ENCODE assay signal across 25 mouse cellular contexts in genomic region chr16:5295238-5295637, GRCm38 (mm10). TPM values are rescaled to one million over a fixed set of nuclear protein-coding genes. Genes with fewer than 3 reads are reported as not detected.
DNase-seq lines count a peak whose midpoint lies in the region; ATAC-seq lines count a peak whose summit lies in the region.
"Had no signal": no experiment of that assay in that cellular context is flagged by ENCODE, and none has a peak within 500 bp of the region (broad histone marks: within the 10 kb centered on the region; RNA-seq: fewer than 3 reads in every experiment).

No protein-coding gene starts in this region.

- intact Hi-C loops in heart, postnatal 36 days (cut with DNase I): no loop called here

- WGBS in intestine, embryonic 16.5 days: 51% methylated on average over 5 of the region's 5 CpGs
- WGBS in forebrain, embryonic 10.5 days: 74% methylated on average over 5 of the region's 5 CpGs

- H3K4me1 ChIP-seq in intestine, embryonic 16.5 days (ENCODE audit: control insufficient read depth, insufficient read depth, low read length): no peaks in the 10 kb centered on the region
- no peaks in the 10 kb centered on the region for H3K4me1 ChIP-seq in forebrain, embryonic 10.5 days
- H3K4me1 ChIP-seq: embryonic facial prominence, embryonic 13.5 days; kidney, embryonic 15.5 days; limb, embryonic 13.5 days; lung, embryonic 15.5 days; midbrain, embryonic 10.5 days had no signal

- H3K27ac ChIP-seq in intestine, embryonic 16.5 days (ENCODE audit: low read length): no peak overlapping the region
- H3K27ac ChIP-seq in forebrain, embryonic 10.5 days: no peak overlapping the region
- H3K27ac ChIP-seq: embryonic facial prominence, embryonic 13.5 days; hindbrain, postnatal 0 days; kidney, embryonic 15.5 days; layer of hippocampus, adult 2 months; left cerebral cortex, adult 2 months; limb, embryonic 13.5 days; lung, embryonic 15.5 days; midbrain, embryonic 10.5 days had no signal

- H3K4me2 ChIP-seq in intestine, embryonic 16.5 days (ENCODE audit: low read depth, low read length): no peak overlapping the region
- H3K4me2 ChIP-seq: embryonic facial prominence, embryonic 13.5 days; kidney, embryonic 15.5 days; limb, embryonic 13.5 days; liver, embryonic 11.5 days; lung, embryonic 15.5 days had no signal

- no peaks in the 10 kb centered on the region for H3K36me3 ChIP-seq in intestine, embryonic 16.5 days (ENCODE audit: control insufficient read depth, insufficient read depth, low read length)
- no peaks in the 10 kb centered on the region for H3K36me3 ChIP-seq in forebrain, embryonic 10.5 days (replicated peaks)
- H3K36me3 ChIP-seq: embryonic facial prominence, embryonic 13.5 days; kidney, embryonic 15.5 days; limb, embryonic 13.5 days; lung, embryonic 15.5 days; midbrain, embryonic 10.5 days had no signal

- no peak overlapping the region for H3K4me3 ChIP-seq in intestine, embryonic 16.5 days (ENCODE audit: low read length)
- no peak overlapping the region for H3K4me3 ChIP-seq in forebrain, embryonic 10.5 days
- H3K4me3 ChIP-seq: embryonic facial prominence, embryonic 13.5 days; kidney, embryonic 15.5 days; layer of hippocampus, adult 2 months; left cerebral cortex, adult 2 months; limb, embryonic 13.5 days; lung, embryonic 15.5 days; midbrain, embryonic 10.5 days had no signal

- peak; percentile 50; the same call in 1 of the 2 replicates for ATAC-seq in intestine, embryonic 16.5 days
- ATAC-seq: forebrain, postnatal 0 days; hindbrain, postnatal 0 days; midbrain, embryonic 16.5 days; Patski had no signal

- no peaks in the 10 kb centered on the region for H3K27me3 ChIP-seq in intestine, embryonic 16.5 days (replicated peaks; ENCODE audit: control insufficient read depth, insufficient read depth, low read length)
- no peaks in the 10 kb centered on the region for H3K27me3 ChIP-seq in forebrain, embryonic 10.5 days (ENCODE audit: poor library complexity, severe bottlenecking)
- H3K27me3 ChIP-seq: embryonic facial prominence, embryonic 13.5 days; kidney, embryonic 15.5 days; limb, embryonic 13.5 days; lung, embryonic 15.5 days had no signal

- H3K9ac ChIP-seq in intestine, embryonic 16.5 days (ENCODE audit: low read depth, low read length): no peak overlapping the region
- H3K9ac ChIP-seq: embryonic facial prominence, embryonic 13.5 days; forebrain, postnatal 0 days; kidney, embryonic 15.5 days; limb, embryonic 13.5 days; lung, embryonic 15.5 days had no signal

- peak; percentile 51 for DNase-seq in heart, adult 11 months
- no peak for DNase-seq in heart, postnatal 36 days
- peak; percentile 19 for DNase-seq in adrenal gland, adult 18-20 months (ENCODE audit: low spot score in 2 of 2)
- peak; percentile 70 for DNase-seq in adrenal gland, postnatal 14 days
- DNase-seq in forebrain, embryonic 10.5 days (ENCODE audit: extremely low spot score, low spot score): no peak
- DNase-seq in embryo, embryonic 9.5 days (ENCODE audit: extremely low spot score): no peak
- DNase-seq in cerebellum, adult 8-10 months: no peak
- DNase-seq: cerebellum, adult 9-11 months; embryo, embryonic 11 days; forebrain, postnatal 0 days; kidney, adult 18-20 months; kidney, postnatal 25 days; right cerebral cortex, postnatal 4 days had no signal

- no peaks in the 10 kb centered on the region for H3K9me3 ChIP-seq in intestine, embryonic 16.5 days (ENCODE audit: control insufficient read depth, low read length)
- 0 out of 2 replicates have a peak, but pooled peaks cover 3% of the 10 kb centered on the region for H3K9me3 ChIP-seq in forebrain, embryonic 10.5 days
- H3K9me3 ChIP-seq: embryonic facial prominence, embryonic 13.5 days; kidney, embryonic 15.5 days; limb, embryonic 13.5 days; lung, embryonic 15.5 days had no signal

RNA-seq across cellular contexts. Expression of gene Eef2kmt, which starts 39.5 kb away (rescaled TPM):
- total RNA-seq in heart, postnatal 36 days (2021): 1 to 10 TPM; 8.5 to 9.0 TPM
- total RNA-seq in adrenal gland, adult 18-20 months (2021): 10 to 100 TPM; 19.4 to 20.8 TPM
- 28.6 and 35.1 TPM in 2 replicates for total RNA-seq in adrenal gland, postnatal 14 days (2021)
- 34.6 and 39.1 TPM in 2 replicates for polyA plus RNA-seq in intestine, embryonic 16.5 days (2015; fragmentation: Nextera tagmentation; extraction: Ambion mirVana)
- polyA plus RNA-seq in forebrain, embryonic 10.5 days (2016; fragmentation: Nextera tagmentation; extraction: Ambion mirVana): 21.5 and 22.0 TPM in 2 replicates

Comparison
In these comparisons a context has a peak if more than half of its experiments do, and no peak if none do; other contexts are left out.
1. DNase-seq: peak in heart, adult 11 months (single experiment), adrenal gland, adult 18-20 months (2 of 2) and adrenal gland, postnatal 14 days (single experiment); none in heart, postnatal 36 days (0 of 2), forebrain, embryonic 10.5 days (single experiment), embryo, embryonic 9.5 days (single experiment) and cerebellum, adult 8-10 months (single experiment).